Mouse (Mus musculus) bone marrow, adult 2 months (tissue): ENCODE results near the gene Stx16.

Experiments used
- CTCF ChIP-seq: fragments of 200-500 bp; IDR thresholded peaks from 2 replicates; pipeline ENCODE4 v1.5.1; 2011; ENCODE audit warnings: low read length, control low read depth; ENCODE audit not compliant: control insufficient read depth, insufficient read depth
- POLR2A ChIP-seq: fragments of 200-500 bp; IDR thresholded peaks from 2 replicates; pipeline ENCODE4 v1.6.1; 2011; ENCODE audit warnings: low read depth, mild to moderate bottlenecking, control low read depth, low read length, borderline replicate concordance; ENCODE audit not compliant: control insufficient read depth

DNA sequence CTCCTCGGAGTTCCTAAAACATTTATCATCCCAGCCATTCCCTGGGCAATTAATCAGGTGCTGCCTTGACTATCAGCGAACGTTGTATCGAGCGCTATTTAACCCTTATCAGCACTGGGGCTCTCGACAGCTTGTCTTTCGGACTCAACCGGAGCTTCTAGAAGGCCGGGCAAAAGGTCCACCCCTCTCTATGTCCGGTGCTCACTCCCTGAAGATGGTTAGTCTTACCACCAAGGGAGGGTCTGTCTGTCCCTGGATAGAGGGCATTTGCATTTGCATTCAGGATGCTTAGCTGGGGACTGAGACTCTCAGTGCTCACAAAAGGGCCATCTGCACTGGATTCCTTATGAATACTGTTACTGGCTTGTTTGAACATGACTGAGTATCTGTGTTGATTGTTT lies 25.0 kb upstream of the Stx16 start:
- no peak for TF ChIP-seq POLR2A
- no peak for TF ChIP-seq CTCF
